Mouse (Mus musculus) neural tube, embryonic 12.5 days (tissue): ENCODE data around the gene Porcn. TPM values are rescaled to one million over a fixed set of nuclear protein-coding genes. Genes with fewer than 3 reads are reported as not detected.

Source experiments
- ATAC-seq: fragments of 200-750 bp; cut with Nextera tagmentation; 2 replicates; pipeline ENCODE4 v1.8.0; 2017; ENCODE audit warnings: low read depth, mild to moderate bottlenecking, moderate TSS enrichment, moderate library complexity; ENCODE audit not compliant: low FRiP score
- H3K27ac ChIP-seq: fragments of 300-500 bp; sonication (generic); 2 replicates; pipeline ENCODE4 v1.5.1; 2016
- H3K27me3 ChIP-seq: fragments of 300-500 bp; sonication (generic); replicated peaks from 2 replicates; pipeline ENCODE4 v1.6.1; 2016; ENCODE audit warnings: mild to moderate bottlenecking
- H3K36me3 ChIP-seq: fragments of 300-500 bp; sonication (generic); 2 replicates; pipeline ENCODE4 v1.6.1; 2016; ENCODE audit warnings: mild to moderate bottlenecking
- H3K4me1 ChIP-seq: fragments of 300-500 bp; sonication (generic); 2 replicates; pipeline ENCODE4 v1.6.1; 2016
- H3K4me2 ChIP-seq: fragments of 300-500 bp; sonication (generic); replicated peaks from 2 replicates; pipeline ENCODE4 v1.6.1; 2016; ENCODE audit warnings: mild to moderate bottlenecking
- H3K4me3 ChIP-seq: fragments of 300-500 bp; sonication (generic); 2 replicates; pipeline ENCODE4 v1.5.1; 2016
- H3K9ac ChIP-seq: fragments of 300-500 bp; sonication (generic); 2 replicates; pipeline ENCODE4 v1.6.1; 2016; ENCODE audit warnings: mild to moderate bottlenecking
- H3K9me3 ChIP-seq: fragments of 300-500 bp; sonication (generic); 2 replicates; pipeline ENCODE4 v1.6.1; 2016; ENCODE audit warnings: mild to moderate bottlenecking
- WGBS: fragments of 180-500 bp; shearing (Covaris S2); methylation state at CpG from one replicate; pipeline ENCODE4 v1.1.7; 2016; 5-methylcytosine and 5-hydroxymethylcytosine counted together
- polyA plus RNA-seq: library from polyadenylated mRNA; unstranded; fragments of >200 nt; fragmentation: Nextera tagmentation; extraction: Ambion mirVana; gene quantifications from 2 replicates; pipeline ENCODE4 v1.2.1, GENCODE M21; 2016

Porcn gene
- polyA plus RNA-seq, 1 experiment from 2014 or later, result 36.2 TPM

DNA sequence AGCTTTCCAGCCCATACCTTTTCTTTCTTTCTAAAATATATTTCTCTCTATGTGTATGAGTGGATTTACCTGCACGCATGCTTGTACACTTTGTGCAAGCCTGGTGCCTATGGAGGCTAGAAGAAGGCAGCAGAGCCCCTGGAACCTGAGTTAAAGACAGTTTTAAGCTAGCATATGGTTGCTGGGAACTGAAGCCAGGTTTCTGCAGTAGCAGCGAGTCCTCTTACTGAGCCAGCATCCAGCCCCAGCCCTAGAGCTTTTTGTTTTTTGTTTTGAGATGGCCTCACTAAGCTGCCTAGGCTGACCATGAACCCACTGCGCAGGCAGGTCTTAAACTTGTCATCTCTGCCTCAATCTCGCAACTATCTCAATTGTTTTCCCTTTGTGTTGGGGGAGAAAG lies 41.9 kb downstream of the Porcn start:
- Histone ChIP-seq H3K9ac (no peak overlapping the region), H3K4me2 (no peak overlapping the region), H3K36me3 (0 out of 2 replicates have a peak, but pooled peaks cover 3% of the 10 kb centered on the region), H3K4me1 (no peaks in the 10 kb centered on the region), H3K27ac (no peak overlapping the region), H3K4me3 (no peak overlapping the region), H3K27me3 (no peaks in the 10 kb centered on the region), H3K9me3 (no peaks in the 10 kb centered on the region)
- 88% methylated on average over 4 of the region's 4 CpGs for WGBS
- ATAC-seq, result no peak

DNA sequence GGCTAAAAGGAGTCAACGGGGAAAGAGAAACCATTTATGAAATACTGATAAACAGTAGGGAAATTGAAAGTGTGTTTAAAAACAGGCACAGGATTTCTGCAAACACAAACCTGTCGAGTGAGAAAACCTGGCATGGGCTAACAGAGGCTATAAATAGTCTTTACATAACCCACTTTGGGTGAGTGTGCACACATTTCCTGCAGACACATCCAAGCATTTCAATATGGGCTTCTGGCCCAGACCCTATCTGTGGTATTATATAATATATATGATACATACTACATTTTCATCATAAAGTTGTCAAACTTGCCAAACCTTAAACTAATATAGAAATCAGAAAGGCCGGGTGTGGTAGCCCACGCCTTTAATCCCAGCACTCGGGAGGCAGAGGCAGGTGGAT lies 43.2 kb downstream of the Porcn start:
- no peaks in the 10 kb centered on the region for H3K9me3 ChIP-seq
- H3K4me1 ChIP-seq, result no peaks in the 10 kb centered on the region
- no peaks in the 10 kb centered on the region for H3K27me3 ChIP-seq
- WGBS, result 89% methylated on average over 5 of the region's 5 CpGs
- H3K36me3 ChIP-seq, result 0 out of 2 replicates have a peak, but pooled peaks cover 3% of the 10 kb centered on the region
- H3K4me3 ChIP-seq, result no peak overlapping the region
- H3K27ac ChIP-seq, result no peak overlapping the region
- H3K4me2 ChIP-seq, result no peak overlapping the region
- ATAC-seq, result no peak
- no peak overlapping the region for H3K9ac ChIP-seq

DNA sequence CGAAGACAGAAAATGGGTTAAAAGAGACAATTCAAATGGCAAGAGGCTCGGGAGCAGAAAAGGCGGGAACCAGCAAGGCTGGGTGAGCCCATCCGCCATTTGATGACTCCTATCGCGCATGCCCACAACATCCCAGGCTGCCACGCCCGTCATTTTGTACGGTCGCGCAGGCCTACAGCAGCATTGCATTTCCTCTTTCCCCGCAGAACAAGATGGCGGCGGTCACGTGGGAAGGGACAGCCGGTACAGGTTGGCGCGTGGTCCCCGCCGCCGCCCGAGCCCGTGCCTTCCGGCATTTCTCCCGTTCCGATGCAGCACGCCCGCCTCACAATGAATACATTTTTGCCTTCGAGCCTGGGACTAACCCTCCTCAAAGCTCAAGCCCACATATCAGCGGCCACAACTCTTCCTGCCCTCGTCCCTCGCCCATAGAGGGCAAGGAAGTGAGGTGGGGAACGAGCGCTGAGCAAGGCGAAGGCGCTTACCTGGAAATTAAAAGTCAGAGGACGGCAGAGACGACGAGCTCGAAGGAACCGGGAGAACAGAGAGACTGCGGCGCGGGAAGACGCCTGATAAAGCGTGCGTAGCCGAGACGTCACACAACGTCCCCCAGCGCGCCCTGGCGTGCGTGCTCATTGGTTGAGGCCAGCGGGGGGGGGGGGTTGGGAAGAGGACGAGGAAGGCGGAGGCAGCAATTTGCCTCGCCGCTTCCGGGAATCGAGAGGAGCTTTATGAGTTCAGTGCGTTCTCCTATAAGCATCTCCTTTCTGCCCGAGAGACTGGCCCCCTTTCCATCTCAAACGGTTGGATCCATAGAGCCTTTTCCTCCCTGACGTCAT lies 61.0 kb downstream of the Porcn start, which contains the start of gene Rbm3:
Gene Rbm3, minus strand, starts transcription at position 728 of the 839 bp plus-strand sequence.
- Histone ChIP-seq H3K9me3 (no peaks in the 10 kb centered on the region), H3K27ac (peak within 1 kb of the TSS; percentile 89), H3K4me2 (peak within 1 kb of the TSS; percentile 73), H3K4me3 (peak within 1 kb of the TSS; percentile 59), H3K27me3 (no peaks in the 10 kb centered on the region), H3K36me3 (peaks cover 12% of the 10 kb centered on the region), H3K4me1 (peaks cover 8% of the 10 kb centered on the region; the same call in 1 of the 2 replicates), H3K9ac (peak within 1 kb of the TSS; percentile 77)
- ATAC-seq, result peak; percentile 98
- 18% methylated on average over 65 of the region's 65 CpGs for WGBS

Other genes with a start within 250 kb of the Porcn start
- gene Gata1, start 228.5 kb downstream of the Porcn start, polyA plus RNA-seq, result 1.2 and 1.5 TPM in 2 replicates
- gene Glod5, start 188.0 kb downstream of the Porcn start, polyA plus RNA-seq, result not detected in 2 replicates
- gene Suv39h1, start 131.8 kb downstream of the Porcn start, polyA plus RNA-seq, result 58.3 and 63.2 TPM in 2 replicates
- gene Was, start 116.0 kb downstream of the Porcn start, polyA plus RNA-seq, result 0.22 and 0.23 TPM in 2 replicates
- 42.6 and 45.0 TPM in 2 replicates for gene Wdr13, start 73.6 kb downstream of the Porcn start, polyA plus RNA-seq
- 397 and 400 TPM in 2 replicates for gene Rbm3, start 60.6 kb downstream of the Porcn start, polyA plus RNA-seq
- 15.1 and 16.5 TPM in 2 replicates for gene Tbc1d25, start 30.3 kb downstream of the Porcn start, polyA plus RNA-seq
- gene Ebp, start 13.0 kb downstream of the Porcn start, polyA plus RNA-seq, result 33.0 and 36.0 TPM in 2 replicates
- gene Ftsj1, start 45.9 kb upstream of the Porcn start, polyA plus RNA-seq, result 45.8 and 46.3 TPM in 2 replicates
- 6.4 and 6.9 TPM in 2 replicates for gene Slc38a5, start 64.6 kb upstream of the Porcn start, polyA plus RNA-seq
- not detected in 2 replicates for gene Ssxb10, start 120.9 kb upstream of the Porcn start, polyA plus RNA-seq
- gene Ssxb9, start 160.5 kb upstream of the Porcn start, polyA plus RNA-seq, result not detected in 2 replicates
- gene Ssxb1, start 206.8 kb upstream of the Porcn start, polyA plus RNA-seq, result not detected in 2 replicates